Mouse (Mus musculus) frontal cortex, adult 2 months (tissue): ENCODE measurements at regions not wholly inside any gene's neighbourhood (a gene's known extent, or its start where the extent isn't known, plus 50 kb on each side); places are given as distances from the start of the nearest gene placed in this dataset.
A peak's percentile ranks its signal among the peaks of the same experiment; 100 is the strongest.
"Not testable (repeated sequence)": the region's sequence is repeated elsewhere in the genome, so short reads cannot be mapped to it uniquely, and the experiment has no call there.

Source experiments
- DNase-seq, 2 experiments: peaks; one replicate each; pipeline ENCODE4 v3.0.0; 2022; ENCODE audit warnings: low spot score in 1 of 2; ENCODE audit errors: extremely low spot score in 1 of 2

GRCm38 (mm10) chr12:5975926-5976325 is 600.4 kb upstream of the Klhl29 start:
- DNase-seq = no peak

- DNase-seq = no peak
Observed at GRCm38 (mm10) chr12:5969556-5969955, 594.1 kb upstream of the Klhl29 start.

GRCm38 (mm10) chr12:5956141-5956540 is 580.7 kb upstream of the Klhl29 start:
- no peak for DNase-seq

- no peak for DNase-seq
Observed at GRCm38 (mm10) chr12:5955564-5955963, 580.1 kb upstream of the Klhl29 start.

GRCm38 (mm10) chr12:5943346-5943925 is 568.0 kb upstream of the Klhl29 start:
- DNase-seq = peak in 1 of 2 experiments; percentile 45

GRCm38 (mm10) chr12:5921262-5921661 is 545.8 kb upstream of the Klhl29 start:
- no peak for DNase-seq

- DNase-seq = no peak
Observed at GRCm38 (mm10) chr12:5918030-5918429, 542.5 kb upstream of the Klhl29 start.

GRCm38 (mm10) chr12:5906251-5906650 is 530.8 kb upstream of the Klhl29 start:
- DNase-seq = no peak

GRCm38 (mm10) chr12:5891786-5892185 is 516.3 kb upstream of the Klhl29 start:
- DNase-seq = not testable (repeated sequence)

GRCm38 (mm10) chr12:5866701-5867100 is 491.2 kb upstream of the Klhl29 start:
- no peak for DNase-seq

- no peak for DNase-seq
Observed at GRCm38 (mm10) chr12:5859795-5860194, 484.3 kb upstream of the Klhl29 start.

- peak; percentile 31 to 61 for DNase-seq
Observed at GRCm38 (mm10) chr12:5856421-5856820, 480.9 kb upstream of the Klhl29 start.

- no peak for DNase-seq
Observed at GRCm38 (mm10) chr12:5810427-5810826, 434.9 kb upstream of the Klhl29 start.

- no peak for DNase-seq
Observed at GRCm38 (mm10) chr12:5810009-5810408, 434.5 kb upstream of the Klhl29 start.

GRCm38 (mm10) chr12:5807996-5808886 is 432.8 kb upstream of the Klhl29 start:
- no peak for DNase-seq

- no peak for DNase-seq
Observed at GRCm38 (mm10) chr12:5805731-5806130, 430.2 kb upstream of the Klhl29 start.

GRCm38 (mm10) chr12:5793051-5793450 is 417.6 kb upstream of the Klhl29 start:
- peak in 1 of 2 experiments; percentile 34 for DNase-seq

- DNase-seq = no peak
Observed at GRCm38 (mm10) chr12:5787074-5787813, 411.8 kb upstream of the Klhl29 start.

- no peak for DNase-seq
Observed at GRCm38 (mm10) chr12:5781276-5781675, 405.8 kb upstream of the Klhl29 start.

- no peak for DNase-seq
Observed at GRCm38 (mm10) chr12:5777556-5777955, 402.1 kb upstream of the Klhl29 start.

- DNase-seq = no peak
Observed at GRCm38 (mm10) chr12:5771399-5771978, 396.0 kb upstream of the Klhl29 start.
